Mouse (Mus musculus) kidney, adult 2 months (tissue): ENCODE data around the gene Rgs7bp. TPM values are rescaled to one million over a fixed set of nuclear protein-coding genes. Genes with fewer than 3 reads are reported as not detected.

Source experiments
- DNase-seq: peaks from one replicate; pipeline ENCODE4 v3.0.0; 2021
- H3K27ac ChIP-seq: fragments of 200-500 bp; 2 replicates; pipeline ENCODE4 v1.5.1; 2012; ENCODE audit warnings: low read depth, low read length, control low read depth, inconsistent platforms; ENCODE audit not compliant: insufficient read depth
- H3K27me3 ChIP-seq: fragments of 200-500 bp; replicated peaks from 2 replicates; pipeline ENCODE4 v1.6.1; 2012; ENCODE audit warnings: mild to moderate bottlenecking, moderate library complexity, low read length, inconsistent platforms; ENCODE audit not compliant: control insufficient read depth, insufficient read depth
- H3K36me3 ChIP-seq: fragments of 200-500 bp; 2 replicates; pipeline ENCODE4 v1.6.1; 2012; ENCODE audit warnings: mild to moderate bottlenecking, moderate library complexity, low read length, inconsistent platforms; ENCODE audit not compliant: control insufficient read depth, insufficient read depth
- H3K4me1 ChIP-seq: fragments of 200-500 bp; 2 replicates; pipeline ENCODE4 v1.6.1; 2011; ENCODE audit warnings: low read length; ENCODE audit not compliant: control insufficient read depth, insufficient read depth
- H3K4me3 ChIP-seq: fragments of 200-500 bp; 2 replicates; pipeline ENCODE4 v1.5.1; 2011; ENCODE audit warnings: mild to moderate bottlenecking, low read depth, low read length, control low read depth; ENCODE audit not compliant: insufficient read depth
- CTCF ChIP-seq: fragments of 200-500 bp; conservative IDR thresholded peaks from 2 replicates; pipeline ENCODE4 v1.5.1; 2011; ENCODE audit warnings: low read depth, mild to moderate bottlenecking, control low read depth, low read length, moderate library complexity, mixed read lengths; ENCODE audit not compliant: insufficient read depth, insufficient read length
- POLR2A ChIP-seq: fragments of 200-500 bp; IDR thresholded peaks from one replicate; pipeline ENCODE4 v1.6.1; 2011; ENCODE audit warnings: low read depth, low read length, control low read depth
- WGBS: fragments of 180-500 bp; shearing (Covaris S2); methylation state at CpG from one replicate; pipeline ENCODE4 v1.1.7; 2018; 5-methylcytosine and 5-hydroxymethylcytosine counted together
- polyA plus RNA-seq: library from polyadenylated mRNA; depleted of rRNA; stranded (reverse); fragments of >200 nt; gene quantifications from 2 replicates; pipeline ENCODE4 v1.2.3, GENCODE M21; 2012

The Rgs7bp gene
- polyA plus RNA-seq, 1 experiment = 0.33 TPM

GRCm38 (mm10) chr13:105038334-105038733 lies 16.4 kb downstream of the Rgs7bp start:
- DNase-seq = no peak
- Histone ChIP-seq H3K27ac (no peak overlapping the region), H3K4me3 (no peak overlapping the region), H3K4me1 (no peaks in the 10 kb centered on the region), H3K36me3 (no peaks in the 10 kb centered on the region), H3K27me3 (no peaks in the 10 kb centered on the region)
- 77% methylated on average over 5 of the region's 5 CpGs for WGBS
- no peak for TF ChIP-seq CTCF
- no peak for TF ChIP-seq POLR2A

GRCm38 (mm10) chr13:105037816-105038215 lies 16.9 kb downstream of the Rgs7bp start:
- Histone ChIP-seq H3K27me3 (no peaks in the 10 kb centered on the region), H3K4me1 (no peaks in the 10 kb centered on the region)
- WGBS = 80% methylated on average over 12 of the region's 12 CpGs

GRCm38 (mm10) chr13:105031882-105032281 lies 22.8 kb downstream of the Rgs7bp start:
- TF ChIP-seq CTCF (no peak), POLR2A (no peak)
- no peaks in the 10 kb centered on the region for H3K27me3 ChIP-seq
- no peaks in the 10 kb centered on the region for H3K36me3 ChIP-seq
- H3K4me1 ChIP-seq = no peaks in the 10 kb centered on the region
- DNase-seq = no peak
- no peak overlapping the region for H3K27ac ChIP-seq
- no peak overlapping the region for H3K4me3 ChIP-seq

More at GRCm38 (mm10) chr13:105037816-105038215, 16.9 kb downstream of the Rgs7bp start:
- DNase-seq = no peak
- Histone ChIP-seq H3K36me3 (no peaks in the 10 kb centered on the region), H3K4me3 (no peak overlapping the region), H3K27ac (no peak overlapping the region)
- no peak for TF ChIP-seq CTCF
- no peak for TF ChIP-seq POLR2A

- no peak overlapping the region for H3K27ac ChIP-seq
- H3K4me1 ChIP-seq = no peaks in the 10 kb centered on the region
- H3K4me3 ChIP-seq = no peak overlapping the region
- H3K27me3 ChIP-seq = no peaks in the 10 kb centered on the region
- no peaks in the 10 kb centered on the region for H3K36me3 ChIP-seq
- DNase-seq = no peak
- 81% methylated on average over 3 of the region's 3 CpGs for WGBS
- TF ChIP-seq CTCF (no peak), POLR2A (no peak)
Measured at GRCm38 (mm10) chr13:105028276-105028675, 26.5 kb downstream of the Rgs7bp start.

- H3K27me3 ChIP-seq = no peaks in the 10 kb centered on the region
- no peak for DNase-seq
- 76% methylated on average over 9 of the region's 9 CpGs for WGBS
- no peaks in the 10 kb centered on the region for H3K4me1 ChIP-seq
- H3K27ac ChIP-seq = no peak overlapping the region
- TF ChIP-seq POLR2A (no peak), CTCF (no peak)
- H3K36me3 ChIP-seq = no peaks in the 10 kb centered on the region
- H3K4me3 ChIP-seq = no peak overlapping the region
Measured at GRCm38 (mm10) chr13:105016577-105016976, 38.2 kb downstream of the Rgs7bp start.

- Histone ChIP-seq H3K4me3 (no peak overlapping the region), H3K36me3 (no peaks in the 10 kb centered on the region), H3K27me3 (no peaks in the 10 kb centered on the region), H3K27ac (no peak overlapping the region), H3K4me1 (no peaks in the 10 kb centered on the region)
- no peak for TF ChIP-seq CTCF
- TF ChIP-seq POLR2A = no peak
- DNase-seq = no peak
- WGBS = 75% methylated on average over 8 of the region's 8 CpGs
Measured at GRCm38 (mm10) chr13:105015710-105016404, 38.9 kb downstream of the Rgs7bp start.

- DNase-seq = no peak
- H3K27ac ChIP-seq = no peak overlapping the region
- TF ChIP-seq POLR2A (no peak), CTCF (no peak)
- H3K27me3 ChIP-seq = no peaks in the 10 kb centered on the region
- WGBS = 95% methylated on average over 5 of the region's 5 CpGs
- H3K36me3 ChIP-seq = no peaks in the 10 kb centered on the region
- H3K4me3 ChIP-seq = no peak overlapping the region
- H3K4me1 ChIP-seq = no peaks in the 10 kb centered on the region
Measured at GRCm38 (mm10) chr13:105011300-105011699, 43.4 kb downstream of the Rgs7bp start.

GRCm38 (mm10) chr13:105008891-105009290 lies 45.8 kb downstream of the Rgs7bp start:
- no peaks in the 10 kb centered on the region for H3K4me1 ChIP-seq
- H3K27ac ChIP-seq = no peak overlapping the region
- 93% methylated on average over 2 of the region's 2 CpGs for WGBS
- no peak overlapping the region for H3K4me3 ChIP-seq
- no peaks in the 10 kb centered on the region for H3K27me3 ChIP-seq
- DNase-seq = no peak
- H3K36me3 ChIP-seq = no peaks in the 10 kb centered on the region
- TF ChIP-seq POLR2A (no peak), CTCF (no peak)
